Comparison of ENCODE assay signal across 20 mouse cellular contexts in the genomic region with DNA sequence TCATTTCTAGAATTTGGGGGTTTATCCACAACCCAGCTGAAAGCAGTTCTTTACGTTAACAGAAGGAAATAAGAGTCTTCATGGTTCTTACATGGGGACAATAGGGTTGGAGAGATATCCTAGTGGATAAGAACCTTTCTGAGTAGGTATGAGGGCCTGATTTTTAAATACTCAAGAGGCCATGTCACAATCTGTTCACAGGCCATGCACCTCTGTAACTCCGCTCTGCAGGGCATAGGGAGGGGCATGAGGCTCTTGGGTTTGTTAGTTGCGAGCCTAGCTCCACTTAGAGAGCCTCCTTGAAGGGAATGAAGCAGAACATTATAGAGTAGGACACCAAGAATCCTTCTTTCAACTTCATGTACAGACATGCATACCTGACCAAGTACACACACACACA.
"Had no signal": no experiment of that assay in that cellular context is flagged by ENCODE, and none has a peak within 500 bp of the region (broad histone marks: within the 10 kb centered on the region; RNA-seq: fewer than 3 reads in every experiment).

No protein-coding gene starts in this region.

- ATAC-seq: liver, embryonic 12.5 days; midbrain, embryonic 16.5 days had no signal

- H3K4me1 ChIP-seq: limb, embryonic 15.5 days; liver, embryonic 12.5 days; midbrain, embryonic 10.5 days; midbrain, embryonic 12.5 days; neural tube, embryonic 13.5 days; neural tube, embryonic 15.5 days had no signal

- H3K9me3 ChIP-seq: limb, embryonic 15.5 days; liver, embryonic 12.5 days; midbrain, embryonic 10.5 days; midbrain, embryonic 12.5 days; neural tube, embryonic 13.5 days; neural tube, embryonic 15.5 days had no signal

- DNase-seq: lung, postnatal 4 days; midbrain, embryonic 14.5 days; retina, postnatal 1 day; right cerebral cortex, adult 18-20 months; right cerebral cortex, postnatal 25 days; right cerebral cortex, postnatal 4 days; spleen, adult 18-20 months; thymus, adult 18-20 months; thymus, postnatal 14 days; thymus, postnatal 36 days had no signal

- H3K27me3 ChIP-seq: limb, embryonic 15.5 days; liver, embryonic 12.5 days; midbrain, embryonic 12.5 days; neural tube, embryonic 13.5 days; neural tube, embryonic 15.5 days had no signal

- H3K4me3 ChIP-seq: limb, embryonic 15.5 days; liver, embryonic 12.5 days; midbrain, embryonic 10.5 days; midbrain, embryonic 12.5 days; myocyte; neural tube, embryonic 13.5 days; neural tube, embryonic 15.5 days had no signal

- H3K4me2 ChIP-seq: limb, embryonic 15.5 days; liver, embryonic 12.5 days; lung, embryonic 14.5 days; midbrain, embryonic 12.5 days; neural tube, embryonic 13.5 days; neural tube, embryonic 15.5 days had no signal

- H3K9ac ChIP-seq: limb, embryonic 15.5 days; liver, embryonic 12.5 days; liver, embryonic 14.5 days; lung, embryonic 14.5 days; midbrain, embryonic 12.5 days; neural tube, embryonic 13.5 days; neural tube, embryonic 15.5 days had no signal

- H3K36me3 ChIP-seq: limb, embryonic 15.5 days; liver, embryonic 12.5 days; midbrain, embryonic 10.5 days; midbrain, embryonic 12.5 days; neural tube, embryonic 13.5 days; neural tube, embryonic 15.5 days had no signal

- H3K27ac ChIP-seq: limb, embryonic 15.5 days; liver, embryonic 12.5 days; liver, embryonic 14.5 days; midbrain, embryonic 10.5 days; midbrain, embryonic 12.5 days; neural tube, embryonic 13.5 days; neural tube, embryonic 15.5 days had no signal
